Mouse (Mus musculus): Measurements from ENCODE around the gene Gemin4. TPM values are rescaled to one million over a fixed set of nuclear protein-coding genes. Genes with fewer than 3 reads are reported as not detected.

Gemin4 gene
- 33.0 and 34.5 TPM in 2 replicates for polyA plus RNA-seq (2016; fragmentation: Nextera tagmentation; extraction: Ambion mirVana)

DNA sequence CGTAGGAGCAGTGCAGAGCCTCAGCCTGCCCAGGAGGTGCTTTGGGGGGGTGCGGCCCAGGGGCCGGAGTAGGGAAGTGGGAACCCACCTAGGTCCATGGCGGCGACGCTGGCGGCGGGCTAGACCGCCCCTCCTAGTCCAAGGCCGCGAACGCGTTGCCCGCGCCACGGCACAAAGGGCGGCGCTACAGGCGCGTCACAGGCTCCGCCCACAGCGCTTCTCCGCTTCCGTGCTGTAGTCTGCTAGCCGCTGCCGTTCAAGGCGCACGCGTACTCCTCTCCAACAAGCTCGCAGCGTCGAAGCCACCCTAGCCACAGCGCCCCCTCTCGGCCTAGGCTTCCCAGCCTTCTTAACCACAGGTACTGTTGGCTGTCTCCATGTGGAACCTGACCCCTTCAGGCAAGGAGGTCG, at the start of gene Gemin4, which contains the start of gene Dbil5:
Gene Gemin4 (minus strand): TSS at position 275 of the 411 bp plus-strand sequence.
Gene Dbil5 (plus strand): TSS at position 219 of the 411 bp plus-strand sequence.
- peaks cover 52% of the 10 kb centered on the region for H3K36me3 ChIP-seq
- under 1% methylated on average over 35 of the region's 35 CpGs for whole genome bisulfite sequencing
- peak within 1 kb of the TSS; percentile 90 for H3K9ac ChIP-seq (replicated peaks)
- H3K4me3 ChIP-seq (replicated peaks), result peak within 1 kb of the TSS; percentile 78
- peaks cover 5% of the 10 kb centered on the region for H3K4me1 ChIP-seq (replicated peaks)
- no peaks in the 10 kb centered on the region for H3K27me3 ChIP-seq
- H3K27ac ChIP-seq, result peak within 1 kb of the TSS; percentile 95
- H3K4me2 ChIP-seq, result peak within 1 kb of the TSS; percentile 71
- peak; percentile 97 for ATAC-seq (ENCODE audit: insufficient number of reproducible peaks, insufficient read depth, low FRiP score, low TSS enrichment, low read depth)
- H3K9me3 ChIP-seq, result no peaks in the 10 kb centered on the region

DNA sequence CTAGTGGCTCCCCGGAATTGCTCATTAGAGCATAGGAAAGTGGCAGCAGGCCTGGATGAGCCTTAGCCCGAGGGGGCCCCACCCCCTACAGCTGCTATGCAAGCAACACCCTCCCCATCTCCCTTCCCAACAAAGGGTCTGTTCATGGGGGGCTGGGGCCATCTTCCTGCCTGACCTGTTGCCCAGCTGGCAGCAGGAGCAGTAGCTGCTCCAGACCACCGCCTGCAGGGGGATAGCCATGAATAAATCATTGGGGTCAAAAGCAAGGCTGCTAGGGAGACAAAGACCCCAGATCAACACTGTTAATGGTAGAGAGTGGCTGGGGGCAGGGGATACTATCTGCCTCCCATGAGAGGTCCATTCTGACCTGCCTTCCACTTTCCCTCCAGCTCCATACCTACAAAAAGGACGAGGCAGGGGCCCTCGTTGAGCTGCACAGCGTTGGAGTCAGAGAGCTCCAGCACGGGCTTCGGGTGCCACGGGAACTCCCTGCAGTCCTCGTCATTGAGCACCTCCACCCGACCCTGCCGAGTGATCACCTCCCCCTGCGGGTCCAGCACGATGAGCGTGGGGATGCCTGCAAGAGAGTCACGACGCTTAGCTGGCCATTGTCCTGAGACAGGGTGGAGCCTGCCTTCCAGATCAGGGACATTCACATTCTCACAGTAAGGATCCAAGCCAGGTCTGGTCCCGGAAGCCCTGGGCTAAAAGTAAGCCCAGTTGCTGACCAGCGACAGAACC, 45.3 kb upstream of the Gemin4 start:
- Histone ChIP-seq H3K9me3 (no peaks in the 10 kb centered on the region), H3K4me3 (replicated peaks) (no peak overlapping the region), H3K4me2 (peak overlapping the region; percentile 18; the same call in 1 of the 2 replicates), H3K9ac (replicated peaks) (peak overlapping the region; percentile 32), H3K27ac (0 out of 2 replicates have a peak overlapping the region, but pooled peaks have one; percentile 12), H3K4me1 (replicated peaks) (peaks cover 20% of the 10 kb centered on the region), H3K36me3 (peaks cover 35% of the 10 kb centered on the region), H3K27me3 (no peaks in the 10 kb centered on the region)
- WGBS, result 10% methylated on average over 19 of the region's 19 CpGs
- ATAC-seq (ENCODE audit: insufficient number of reproducible peaks, insufficient read depth, low FRiP score, low TSS enrichment, low read depth), result no peak

DNA sequence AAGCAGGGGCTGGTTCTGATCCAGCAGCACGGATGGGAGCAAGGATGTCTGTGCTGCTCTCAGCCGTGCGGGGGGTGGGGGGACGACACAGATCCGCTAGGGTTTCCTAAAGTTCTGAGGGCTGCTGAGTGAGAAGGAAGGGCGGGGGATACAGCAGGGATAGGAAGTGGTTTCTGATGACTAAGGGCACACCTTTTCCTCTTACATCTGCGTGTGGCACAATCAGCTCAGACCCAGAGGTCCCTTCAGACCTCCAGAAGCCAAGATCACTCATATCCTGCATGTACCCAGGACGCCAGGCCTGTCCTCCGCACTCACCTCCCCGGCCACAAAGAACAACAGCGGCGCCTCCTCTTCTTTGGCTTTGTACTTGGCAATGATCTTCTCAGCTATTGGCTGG, 43.8 kb upstream of the Gemin4 start:
- peaks cover 35% of the 10 kb centered on the region for H3K4me1 ChIP-seq (replicated peaks)
- H3K27ac ChIP-seq, result no peak overlapping the region
- H3K4me3 ChIP-seq (replicated peaks), result no peak overlapping the region
- H3K4me2 ChIP-seq, result no peak overlapping the region
- H3K27me3 ChIP-seq, result no peaks in the 10 kb centered on the region
- no peak overlapping the region for H3K9ac ChIP-seq (replicated peaks)
- H3K9me3 ChIP-seq, result no peaks in the 10 kb centered on the region
- 78% methylated on average over 12 of the region's 12 CpGs for WGBS
- no peak for ATAC-seq (ENCODE audit: insufficient number of reproducible peaks, insufficient read depth, low FRiP score, low TSS enrichment, low read depth)
- H3K36me3 ChIP-seq, result peaks cover 41% of the 10 kb centered on the region

DNA sequence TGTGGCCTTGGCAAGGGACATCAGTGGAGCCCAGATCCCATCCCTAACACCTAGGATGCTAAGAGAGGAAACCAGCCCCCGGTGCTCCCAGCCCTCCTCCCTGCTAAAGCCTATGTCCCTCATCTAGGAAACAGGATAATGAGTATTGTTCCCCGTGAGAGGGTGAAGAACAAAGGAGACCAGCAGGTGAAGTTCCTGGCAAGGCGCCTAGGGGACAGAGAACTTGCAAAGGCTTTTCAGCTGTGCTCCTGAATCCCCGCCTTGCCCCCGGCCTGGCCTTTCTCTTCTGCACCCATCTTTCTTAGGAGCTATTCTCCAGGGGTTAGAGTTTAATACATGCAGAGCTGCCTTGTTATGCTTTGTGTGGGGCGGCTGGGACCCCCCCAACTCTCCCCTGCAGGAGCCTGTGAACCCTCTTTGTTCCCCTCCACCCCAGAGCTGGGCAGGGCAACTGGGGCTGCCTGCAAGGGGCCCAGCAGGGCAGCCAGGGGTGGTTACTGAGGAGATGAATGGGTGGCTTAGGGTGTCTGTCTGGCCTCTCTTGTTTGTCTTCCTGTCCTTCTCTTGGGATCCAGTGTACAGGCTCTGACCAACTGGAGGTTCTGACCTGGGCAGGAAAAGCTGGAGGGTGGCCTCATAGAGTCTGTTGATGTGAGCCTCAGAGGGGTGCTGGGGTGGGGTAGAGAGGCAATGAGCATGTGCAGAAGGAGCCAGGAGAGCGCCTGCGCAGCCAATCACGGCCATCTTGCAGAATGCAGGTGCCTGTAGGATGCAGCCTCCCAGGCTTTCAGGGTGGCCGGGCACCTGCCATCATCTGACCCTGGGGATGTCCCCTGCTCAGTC, 43.0 kb upstream of the Gemin4 start:
- no peak overlapping the region for H3K27ac ChIP-seq
- peaks cover 41% of the 10 kb centered on the region for H3K36me3 ChIP-seq
- ATAC-seq (ENCODE audit: insufficient number of reproducible peaks, insufficient read depth, low FRiP score, low TSS enrichment, low read depth), result no peak
- WGBS, result 71% methylated on average over 10 of the region's 10 CpGs
- peaks cover 43% of the 10 kb centered on the region for H3K4me1 ChIP-seq (replicated peaks)
- H3K27me3 ChIP-seq, result no peaks in the 10 kb centered on the region
- H3K4me3 ChIP-seq (replicated peaks), result no peak overlapping the region
- no peaks in the 10 kb centered on the region for H3K9me3 ChIP-seq
- H3K4me2 ChIP-seq, result no peak overlapping the region
- no peak overlapping the region for H3K9ac ChIP-seq (replicated peaks)

DNA sequence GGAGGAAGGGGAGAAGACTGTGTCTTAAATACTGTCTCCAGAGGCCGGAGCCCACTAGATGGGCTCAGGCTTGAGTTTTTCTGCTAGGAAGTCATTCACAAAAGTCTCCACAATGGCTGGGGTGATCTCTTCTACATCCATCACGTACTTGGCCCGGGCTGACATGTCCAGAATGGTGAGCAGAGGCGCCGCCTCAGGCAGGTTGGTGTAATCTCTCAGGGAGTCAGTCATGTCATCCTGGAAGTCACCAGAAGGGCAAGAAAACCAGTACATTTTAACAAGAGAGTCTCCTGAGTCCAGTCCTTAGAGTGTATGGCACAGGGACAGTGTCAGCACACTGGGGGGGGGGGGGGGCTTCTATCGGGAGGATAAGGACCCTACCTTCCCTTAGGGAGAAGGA, 41.0 kb upstream of the Gemin4 start:
- no peaks in the 10 kb centered on the region for H3K9me3 ChIP-seq
- ATAC-seq (ENCODE audit: insufficient number of reproducible peaks, insufficient read depth, low FRiP score, low TSS enrichment, low read depth), result no peak
- H3K9ac ChIP-seq (replicated peaks), result no peak overlapping the region
- H3K36me3 ChIP-seq, result peaks cover 41% of the 10 kb centered on the region
- no peak overlapping the region for H3K27ac ChIP-seq
- H3K4me1 ChIP-seq (replicated peaks), result peaks cover 54% of the 10 kb centered on the region
- WGBS, result 77% methylated on average over 6 of the region's 6 CpGs
- H3K27me3 ChIP-seq, result no peaks in the 10 kb centered on the region
- no peak overlapping the region for H3K4me3 ChIP-seq (replicated peaks)
- H3K4me2 ChIP-seq, result no peak overlapping the region

DNA sequence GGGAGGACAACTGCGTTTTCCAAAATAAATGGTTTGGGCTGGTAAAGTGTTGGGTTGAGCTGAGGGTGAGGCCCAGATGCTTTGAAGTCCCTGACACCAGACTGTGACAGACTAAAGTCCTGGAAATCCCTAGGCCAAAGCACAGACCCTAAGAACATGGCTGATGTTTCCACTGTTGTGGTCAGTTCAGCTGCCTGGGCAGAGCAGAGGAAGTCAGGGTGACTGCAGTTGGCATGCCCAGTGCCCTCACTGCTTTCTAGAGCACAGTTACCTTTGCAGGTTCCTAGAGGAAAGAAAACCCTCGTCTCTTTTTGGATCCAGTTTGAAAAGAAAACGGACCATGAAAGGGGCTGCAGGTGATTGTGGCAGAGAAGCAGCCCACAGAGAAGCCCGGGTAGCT, 39.9 kb upstream of the Gemin4 start:
- no peak for ATAC-seq (ENCODE audit: insufficient number of reproducible peaks, insufficient read depth, low FRiP score, low TSS enrichment, low read depth)
- Histone ChIP-seq H3K27me3 (no peaks in the 10 kb centered on the region), H3K9me3 (no peaks in the 10 kb centered on the region), H3K4me1 (replicated peaks) (peaks cover 45% of the 10 kb centered on the region), H3K9ac (replicated peaks) (no peak overlapping the region), H3K36me3 (peaks cover 41% of the 10 kb centered on the region), H3K4me2 (no peak overlapping the region), H3K4me3 (replicated peaks) (no peak overlapping the region), H3K27ac (no peak overlapping the region)
- WGBS, result 52% methylated on average over 4 of the region's 4 CpGs

DNA sequence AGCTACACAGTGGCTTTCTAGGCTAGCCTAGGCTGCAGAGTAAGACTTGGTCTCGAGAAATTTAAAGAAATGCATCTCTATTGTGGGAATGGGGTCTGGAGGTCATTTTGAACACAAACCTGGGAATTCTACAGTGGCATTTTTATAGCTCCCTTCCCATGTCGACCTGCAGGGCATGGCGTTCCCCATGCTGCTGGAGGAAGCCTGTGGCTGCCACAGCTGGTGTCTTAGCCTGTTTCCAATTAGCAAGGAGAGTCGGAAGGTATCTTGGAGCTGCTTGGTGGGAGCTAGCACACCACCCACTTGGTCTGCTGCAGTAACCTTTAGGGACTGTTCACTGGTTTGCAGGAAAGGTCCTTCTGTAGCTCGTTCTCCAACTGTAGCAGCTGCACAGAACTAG, 38.7 kb upstream of the Gemin4 start:
- H3K9ac ChIP-seq (replicated peaks), result no peak overlapping the region
- H3K4me1 ChIP-seq (replicated peaks), result peaks cover 43% of the 10 kb centered on the region
- WGBS, result 2% methylated on average over 5 of the region's 5 CpGs

DNA sequence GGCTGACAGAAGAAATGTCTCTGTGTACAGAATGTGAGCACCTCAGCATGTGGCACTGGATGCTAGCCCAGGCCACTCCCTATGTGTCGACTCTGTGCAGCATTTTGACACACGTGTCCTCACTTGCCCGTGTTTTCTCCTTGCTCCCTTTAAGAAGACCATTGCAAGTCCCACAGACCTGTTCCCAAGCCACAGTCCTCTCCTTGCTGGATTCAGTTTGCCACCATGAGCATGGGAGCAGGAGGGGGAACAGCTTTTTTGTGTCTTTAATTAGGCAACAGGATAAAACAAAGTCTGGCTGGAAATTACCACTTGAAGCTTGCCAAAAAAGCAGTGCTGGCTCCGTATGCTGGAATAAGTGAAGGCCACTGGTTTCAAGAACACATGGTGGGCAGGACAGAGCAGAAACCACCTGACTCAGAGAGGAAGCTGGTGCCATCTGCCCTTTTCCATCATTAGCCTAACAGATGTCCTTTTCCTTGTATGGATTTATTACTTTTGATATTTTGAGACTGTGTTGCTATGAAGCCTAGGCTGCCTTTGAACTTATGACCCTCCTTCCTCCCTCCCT, 38.1 kb upstream of the Gemin4 start:
- Histone ChIP-seq H3K36me3 (peaks cover 41% of the 10 kb centered on the region), H3K9ac (replicated peaks) (no peak overlapping the region), H3K4me3 (replicated peaks) (no peak overlapping the region), H3K9me3 (no peaks in the 10 kb centered on the region), H3K4me2 (no peak overlapping the region), H3K4me1 (replicated peaks) (peaks cover 43% of the 10 kb centered on the region), H3K27me3 (no peaks in the 10 kb centered on the region), H3K27ac (peak overlapping the region; percentile 79)
- ATAC-seq (ENCODE audit: insufficient number of reproducible peaks, insufficient read depth, low FRiP score, low TSS enrichment, low read depth), result 0 out of 2 replicates have a peak, but pooled peaks have one; percentile 9
- 32% methylated on average over 4 of the region's 4 CpGs for WGBS

More for the DNA sequence above, 38.7 kb upstream of the Gemin4 start:
- Histone ChIP-seq H3K4me2 (0 out of 2 replicates have a peak overlapping the region, but pooled peaks have one; percentile 8), H3K27ac (peak overlapping the region; percentile 79), H3K9me3 (no peaks in the 10 kb centered on the region), H3K27me3 (no peaks in the 10 kb centered on the region), H3K4me3 (replicated peaks) (no peak overlapping the region), H3K36me3 (peaks cover 41% of the 10 kb centered on the region)
- peak; percentile 56; the same call in 1 of the 2 replicates for ATAC-seq (ENCODE audit: insufficient number of reproducible peaks, insufficient read depth, low FRiP score, low TSS enrichment, low read depth)

DNA sequence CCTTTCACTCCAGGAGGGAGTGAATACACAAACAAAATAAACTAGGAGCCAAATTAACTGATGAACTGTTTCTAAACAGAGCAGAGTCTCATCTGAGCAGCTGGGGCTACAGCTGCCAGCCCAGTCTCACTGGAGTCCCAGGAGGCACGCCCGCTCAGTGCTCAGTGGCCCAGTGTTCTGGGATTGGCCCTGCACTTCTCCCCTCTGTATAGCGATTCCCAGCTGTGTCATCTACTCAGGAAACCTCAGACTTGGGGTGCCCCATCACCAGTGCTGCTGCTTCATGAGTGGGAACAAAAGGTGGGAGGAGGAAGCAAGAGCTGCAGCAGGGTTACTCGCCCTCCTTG, 36.4 kb upstream of the Gemin4 start:
- ATAC-seq (ENCODE audit: insufficient number of reproducible peaks, insufficient read depth, low FRiP score, low TSS enrichment, low read depth), result no peak
- H3K27me3 ChIP-seq, result no peaks in the 10 kb centered on the region
- H3K4me3 ChIP-seq (replicated peaks), result no peak overlapping the region
- peaks cover 40% of the 10 kb centered on the region for H3K4me1 ChIP-seq (replicated peaks)
- H3K9ac ChIP-seq (replicated peaks), result 0 out of 2 replicates have a peak overlapping the region, but pooled peaks have one; percentile 27
- H3K9me3 ChIP-seq, result no peaks in the 10 kb centered on the region
- peaks cover 47% of the 10 kb centered on the region for H3K36me3 ChIP-seq
- H3K4me2 ChIP-seq, result no peak overlapping the region
- 85% methylated on average over 4 of the region's 4 CpGs for WGBS
- no peak overlapping the region for H3K27ac ChIP-seq

DNA sequence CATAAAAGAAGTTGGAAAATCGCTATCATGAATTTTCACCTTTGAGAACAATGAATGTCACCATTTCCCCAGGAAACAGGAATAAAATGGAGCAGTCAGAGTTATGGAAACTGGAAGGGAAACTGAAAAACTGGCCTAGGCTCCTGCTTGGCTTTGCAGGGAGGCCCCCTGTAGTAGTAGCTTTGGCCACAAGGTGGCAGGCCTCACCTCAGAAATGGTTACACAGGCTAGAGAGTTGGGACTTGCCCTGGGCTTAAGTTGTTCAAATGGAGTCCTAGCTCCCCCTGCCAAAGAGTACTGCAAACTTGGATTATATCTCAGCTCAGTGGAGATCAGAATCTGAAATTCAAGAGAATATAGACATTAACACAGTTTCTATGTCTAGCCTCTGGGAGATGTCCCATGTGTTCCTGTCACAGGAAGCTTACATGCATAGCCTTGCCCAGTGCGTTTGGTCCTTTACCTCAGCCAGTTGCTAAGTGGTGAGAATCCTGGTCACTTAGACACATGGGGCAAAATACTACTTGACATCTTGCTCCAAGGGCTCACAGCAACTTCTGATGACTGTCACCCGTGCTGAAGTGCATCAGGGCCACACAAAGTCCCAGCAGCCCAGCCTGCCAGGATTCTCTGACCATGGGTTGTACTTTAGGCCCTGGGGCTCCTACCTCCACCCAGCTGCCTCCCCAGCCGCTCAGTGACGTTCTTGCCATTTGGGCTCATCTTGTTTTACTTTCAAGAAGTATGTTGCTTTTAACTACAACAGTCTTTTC, 35.9 kb upstream of the Gemin4 start:
- no peaks in the 10 kb centered on the region for H3K9me3 ChIP-seq
- no peak overlapping the region for H3K4me2 ChIP-seq
- peaks cover 47% of the 10 kb centered on the region for H3K36me3 ChIP-seq
- 51% methylated on average over 5 of the region's 5 CpGs for WGBS
- H3K9ac ChIP-seq (replicated peaks), result no peak overlapping the region
- no peak overlapping the region for H3K27ac ChIP-seq
- H3K27me3 ChIP-seq, result no peaks in the 10 kb centered on the region
- peaks cover 40% of the 10 kb centered on the region for H3K4me1 ChIP-seq (replicated peaks)
- H3K4me3 ChIP-seq (replicated peaks), result no peak overlapping the region
- ATAC-seq (ENCODE audit: insufficient number of reproducible peaks, insufficient read depth, low FRiP score, low TSS enrichment, low read depth), result no peak

All from limb, embryonic 12.5 days (tissue).